Mouse (Mus musculus): ENCODE results near the gene Pou2af1.

Gene Pou2af1

DNA sequence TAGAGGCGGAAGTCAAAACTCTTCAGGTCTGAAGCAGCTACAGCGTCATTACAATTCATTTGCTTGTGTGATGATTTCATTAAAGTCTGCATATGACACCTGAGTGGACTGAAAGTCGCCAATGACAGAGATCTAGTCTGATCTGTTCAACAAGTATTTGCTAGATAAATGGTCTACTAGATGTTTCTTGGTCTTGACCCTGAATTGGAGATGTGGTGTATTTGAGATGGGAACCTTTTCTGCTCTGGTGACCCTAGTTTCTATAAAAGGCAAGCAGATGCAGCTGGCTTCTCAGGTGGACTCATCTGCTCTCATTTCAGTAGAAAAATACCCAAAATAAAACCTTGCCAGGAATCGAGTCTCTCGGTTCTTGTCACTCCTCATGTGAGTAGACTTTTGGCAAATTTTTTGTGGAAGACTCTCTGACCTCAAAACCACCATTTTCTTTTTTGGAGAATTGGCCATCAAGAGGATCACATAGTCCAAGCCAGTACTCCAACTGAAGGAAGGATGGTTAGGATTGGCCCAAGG lies 12.2 kb downstream of the Pou2af1 start:
- DNase-seq (ENCODE audit: low read depth, low spot score) = no peak

DNA sequence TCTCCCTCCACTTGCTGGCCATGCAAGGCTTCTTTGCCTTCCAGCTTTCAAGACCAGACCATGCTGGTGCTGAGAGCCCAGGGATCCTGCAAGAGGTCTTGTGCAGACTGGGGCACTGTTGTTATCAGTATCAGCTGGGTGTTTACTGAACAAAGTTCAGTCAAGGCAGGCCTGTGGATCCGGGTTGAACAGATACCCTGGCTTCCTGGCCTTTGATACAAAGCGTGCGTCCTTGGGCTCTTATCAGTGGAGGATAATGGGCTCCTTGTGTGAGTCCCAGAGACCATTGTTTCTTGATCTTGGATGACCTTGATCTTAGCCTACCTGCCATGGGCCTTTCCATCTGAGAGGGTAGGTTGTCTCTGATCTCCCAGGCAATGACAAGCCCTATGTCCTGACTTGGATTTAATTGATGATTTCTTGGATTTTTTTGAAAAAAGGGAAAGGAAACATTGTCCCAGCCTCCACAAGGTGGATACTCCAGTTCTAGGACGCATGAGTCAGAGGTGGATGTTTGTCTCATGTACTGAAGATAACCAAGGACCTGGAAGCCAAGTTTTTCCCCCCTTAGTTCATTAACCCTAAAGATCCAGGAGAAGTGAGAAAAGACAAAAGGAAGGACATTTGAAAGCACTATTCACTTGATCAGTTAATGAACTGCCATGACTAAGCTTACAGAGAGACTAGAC lies 17.3 kb downstream of the Pou2af1 start:
- DNase-seq (ENCODE audit: low read depth, low spot score) = no peak

DNA sequence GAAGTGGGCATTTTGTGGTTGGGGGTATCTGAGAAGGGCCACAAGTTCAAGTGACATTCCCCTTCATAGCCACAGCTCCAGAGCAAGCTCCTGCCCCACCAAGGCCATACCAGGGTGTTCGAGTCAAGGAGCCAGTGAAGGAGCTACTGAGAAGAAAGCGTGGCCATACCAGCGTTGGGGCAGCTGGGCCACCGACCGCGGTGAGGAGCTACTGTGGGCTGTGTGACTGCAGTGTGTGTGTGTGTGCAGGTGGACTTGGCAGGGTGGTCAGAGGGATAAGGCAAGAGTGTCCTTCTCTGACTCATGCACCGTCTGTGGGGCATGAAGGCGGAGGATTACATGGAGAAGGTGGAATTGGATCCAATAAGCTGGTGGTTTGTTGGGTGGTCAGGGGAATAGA lies 18.7 kb downstream of the Pou2af1 start:
- DNase-seq (ENCODE audit: low read depth, low spot score) = no peak

DNA sequence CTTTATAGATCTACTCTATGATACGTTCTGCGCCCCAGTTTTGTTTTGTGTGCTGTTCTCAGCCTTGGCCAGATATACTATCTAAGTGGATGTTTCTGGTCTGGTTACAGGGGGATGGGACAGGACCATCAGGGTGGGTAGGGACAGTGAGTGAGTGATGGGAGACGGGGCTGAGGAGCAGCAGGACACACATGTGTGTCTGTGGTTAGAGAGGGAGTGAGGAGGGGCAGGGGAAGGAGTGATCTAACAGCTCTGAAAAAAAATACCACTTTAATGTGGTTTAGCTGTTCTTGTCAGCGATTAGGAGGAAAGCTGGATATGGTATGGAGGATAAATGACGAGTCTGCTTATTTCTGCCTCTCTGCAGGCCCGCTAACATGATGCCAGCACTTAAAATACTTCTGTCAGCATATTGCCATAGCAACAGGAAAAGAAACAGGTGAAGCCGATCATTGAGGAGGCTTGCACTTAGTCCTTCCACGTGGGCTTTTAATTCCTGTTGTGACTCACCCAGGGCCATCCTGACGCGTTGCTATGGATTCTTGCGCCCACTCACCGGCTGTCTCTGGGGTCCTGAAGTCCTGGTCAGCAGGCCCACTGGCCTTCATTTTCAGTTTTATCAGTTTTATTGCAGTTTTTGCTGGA lies 25.4 kb downstream of the Pou2af1 start:
- DNase-seq (ENCODE audit: low read depth, low spot score) = no peak

DNA sequence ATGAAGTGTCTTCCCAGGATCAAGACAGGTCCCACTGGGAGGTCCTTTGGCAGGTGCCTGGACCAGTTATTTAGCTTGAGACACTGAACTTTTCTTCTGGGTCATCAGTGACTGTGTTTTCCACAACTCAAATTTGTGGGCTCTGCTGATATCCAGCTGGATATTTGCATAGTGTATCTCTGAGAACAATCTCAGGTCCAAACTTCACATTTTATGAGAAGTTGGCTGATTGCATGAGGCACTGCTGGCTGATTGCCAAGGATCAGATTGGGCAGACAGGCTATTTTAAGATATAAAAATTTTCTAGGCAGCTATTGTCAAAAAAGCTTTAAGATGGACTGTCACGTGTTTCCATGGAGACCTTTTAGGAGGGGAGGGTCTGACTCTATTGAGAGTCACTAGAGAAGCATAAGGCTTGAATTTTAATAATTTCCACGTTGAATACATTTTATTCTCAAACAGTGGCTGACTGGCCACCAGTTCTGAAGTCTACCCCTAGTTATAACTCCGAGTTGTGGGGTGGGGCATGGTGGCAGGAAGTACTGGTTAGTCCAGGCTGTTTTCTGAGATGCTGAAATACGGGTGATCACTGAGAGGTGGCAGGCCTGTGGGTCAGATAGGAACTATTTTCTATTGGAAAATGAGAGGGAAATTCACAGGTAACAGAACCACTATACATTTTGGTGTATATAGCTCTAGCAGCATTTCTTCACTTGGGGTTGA lies 43.4 kb downstream of the Pou2af1 start:
- DNase-seq (ENCODE audit: low read depth, low spot score) = no peak

DNA sequence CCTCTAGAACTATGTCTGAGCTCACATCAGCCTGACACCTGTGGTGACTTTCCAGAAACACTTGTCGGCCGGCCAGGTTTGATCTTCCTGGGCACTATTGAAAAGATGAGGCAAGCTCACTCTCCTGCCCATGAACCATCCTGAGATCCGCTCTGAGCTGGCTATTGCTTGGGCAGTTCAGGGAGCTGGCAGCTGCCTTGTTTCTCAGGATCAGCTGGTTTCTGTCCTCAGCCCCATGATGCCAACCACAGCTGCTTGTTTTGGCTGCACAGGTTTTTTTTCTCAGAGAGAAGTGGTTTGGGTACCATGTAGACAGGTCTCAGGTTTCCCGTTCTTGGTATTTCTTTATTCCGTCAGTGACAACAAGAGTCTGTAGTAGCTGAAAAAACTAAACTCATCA lies 44.9 kb downstream of the Pou2af1 start:
- DNase-seq (ENCODE audit: low read depth, low spot score) = no peak

DNA sequence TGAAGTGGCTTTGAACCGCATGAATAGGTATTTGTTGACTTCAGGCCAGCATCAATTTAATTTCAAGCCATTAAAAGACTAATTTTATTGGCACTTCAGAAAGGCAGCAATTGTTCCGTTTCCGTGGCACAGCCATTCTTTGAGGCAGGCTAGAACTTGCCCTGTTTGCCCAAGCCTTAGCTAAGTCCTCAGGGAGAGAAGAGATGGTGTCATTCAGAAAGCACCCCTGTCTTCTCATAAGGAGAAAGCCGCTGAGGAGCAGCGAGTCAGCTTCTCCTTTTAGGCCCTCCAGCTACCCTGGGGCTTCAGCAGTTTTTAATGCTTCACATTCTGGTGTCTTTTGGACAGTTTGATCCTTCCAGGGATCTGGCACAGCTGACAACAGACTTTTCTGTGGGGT lies 55.3 kb downstream of the Pou2af1 start:
- no peak for DNase-seq (ENCODE audit: low read depth, low spot score)

DNA sequence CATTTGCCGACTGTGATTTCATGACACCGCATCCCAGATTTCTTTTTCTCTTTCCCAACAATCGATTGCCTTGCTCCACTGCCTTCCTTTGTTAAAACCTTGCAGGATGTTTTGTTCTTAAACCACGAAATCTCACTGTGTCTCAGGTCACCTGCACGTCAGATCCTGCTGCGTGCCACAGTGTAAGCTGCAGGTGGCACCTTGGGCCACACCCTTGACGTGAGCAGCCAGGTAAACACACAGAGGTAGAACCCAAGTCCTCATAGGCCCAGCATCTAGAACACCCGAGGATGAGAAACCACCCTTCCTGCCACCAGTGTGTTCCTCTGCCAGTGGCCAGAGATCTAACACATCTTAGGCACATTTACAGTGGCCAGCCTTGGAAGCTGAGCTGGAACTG lies 57.6 kb downstream of the Pou2af1 start:
- DNase-seq (ENCODE audit: low read depth, low spot score) = no peak

DNA sequence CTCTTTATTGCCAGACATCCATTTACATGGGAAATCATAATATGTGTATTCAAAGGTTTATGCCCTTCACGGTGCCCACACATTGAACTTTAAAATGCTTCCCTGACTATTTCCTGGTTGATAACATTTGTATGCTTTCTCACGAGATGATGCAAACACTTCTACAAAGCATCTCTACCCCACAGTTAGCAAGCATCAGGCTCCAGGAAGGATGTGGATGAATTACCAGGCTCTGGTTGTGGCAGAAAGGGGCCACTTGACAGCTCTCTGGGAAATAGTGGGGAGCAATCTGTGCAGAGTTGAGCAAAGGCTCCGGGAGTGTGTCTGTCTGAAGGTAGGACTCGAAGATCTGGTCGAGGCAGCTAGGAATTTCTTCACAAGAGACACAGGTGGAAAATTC lies 58.6 kb downstream of the Pou2af1 start:
- no peak for DNase-seq (ENCODE audit: low read depth, low spot score)

DNA sequence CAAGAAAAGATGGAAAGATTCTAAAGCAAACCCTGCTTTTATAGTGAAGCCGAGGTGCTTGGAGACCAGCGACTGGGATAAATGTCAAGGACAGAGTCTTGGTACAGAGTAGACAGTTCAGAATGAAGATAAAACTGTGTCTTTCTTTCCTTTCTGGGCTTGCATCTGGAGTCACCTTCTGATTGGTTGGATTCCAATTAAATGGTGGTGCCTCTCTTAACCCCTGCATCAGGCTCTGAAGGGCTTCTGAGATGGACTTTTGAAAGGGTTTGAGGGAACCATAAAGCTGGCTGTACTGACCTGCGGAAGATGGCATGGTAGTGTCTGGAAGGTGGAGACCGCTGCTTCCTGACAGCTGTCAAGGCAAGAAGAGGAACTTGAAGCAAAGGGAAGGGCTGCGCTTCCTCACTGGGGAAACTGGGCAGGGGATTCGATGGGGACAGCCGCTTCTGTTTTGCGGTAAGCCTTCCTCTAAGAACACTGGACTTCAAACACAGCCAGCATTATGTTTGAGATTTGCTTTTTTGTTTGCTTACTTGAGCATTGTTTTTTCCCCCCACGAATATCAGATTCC lies 60.2 kb downstream of the Pou2af1 start:
- DNase-seq (ENCODE audit: low read depth, low spot score) = no peak

DNA sequence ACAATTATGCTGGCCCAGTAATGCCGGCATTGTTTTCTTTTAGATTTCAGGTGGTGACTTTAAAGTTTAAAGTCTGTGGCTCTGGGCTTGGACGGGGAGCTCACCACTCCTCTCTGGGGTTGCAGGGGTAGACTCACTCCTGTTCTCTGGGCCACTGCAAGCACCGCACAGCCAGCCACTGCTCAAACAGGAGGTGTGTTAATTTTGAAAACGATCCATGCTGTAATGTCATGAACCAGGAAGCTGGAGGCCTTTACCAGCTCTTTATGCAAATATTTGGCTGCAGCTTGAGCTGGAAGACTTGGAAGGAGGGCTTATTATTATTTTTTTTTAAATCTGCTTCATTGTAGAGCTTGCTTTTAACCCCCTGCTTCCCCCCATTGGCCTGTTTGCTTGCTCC lies 61.2 kb downstream of the Pou2af1 start:
- no peak for DNase-seq (ENCODE audit: low read depth, low spot score)

DNA sequence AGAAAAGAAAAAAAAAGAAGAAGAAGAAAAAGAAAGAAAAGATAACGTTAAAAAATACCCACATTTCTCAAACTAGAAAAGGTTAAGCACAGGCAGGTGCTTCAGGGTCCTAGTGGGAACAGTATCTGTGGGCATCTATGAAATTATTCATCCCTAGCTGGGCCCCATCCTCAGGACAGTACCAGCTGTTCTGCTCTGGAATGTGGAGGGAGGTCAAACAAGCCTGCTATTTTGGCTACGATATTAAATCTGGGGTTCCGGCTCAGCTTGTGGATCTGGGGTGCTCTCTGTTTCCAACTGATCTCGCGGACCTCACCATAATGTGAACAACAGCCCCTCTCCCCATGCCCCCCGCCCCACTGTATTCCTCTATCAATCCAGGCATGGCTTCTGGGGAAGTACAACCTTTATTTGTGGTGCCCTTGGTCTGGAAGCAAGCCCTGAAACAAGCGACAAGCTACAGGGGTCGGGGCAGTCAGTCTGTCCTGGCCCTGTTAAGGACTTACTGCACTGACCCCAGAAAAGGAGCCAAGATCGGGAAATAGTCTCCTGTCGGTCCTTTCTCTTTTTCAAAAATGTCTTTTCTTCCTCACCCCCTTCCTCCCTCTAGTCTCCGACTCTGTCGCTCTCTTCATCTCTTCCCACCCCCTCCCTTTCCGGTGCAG lies 64.5 kb downstream of the Pou2af1 start:
- no peak for DNase-seq (ENCODE audit: low read depth, low spot score)

DNA sequence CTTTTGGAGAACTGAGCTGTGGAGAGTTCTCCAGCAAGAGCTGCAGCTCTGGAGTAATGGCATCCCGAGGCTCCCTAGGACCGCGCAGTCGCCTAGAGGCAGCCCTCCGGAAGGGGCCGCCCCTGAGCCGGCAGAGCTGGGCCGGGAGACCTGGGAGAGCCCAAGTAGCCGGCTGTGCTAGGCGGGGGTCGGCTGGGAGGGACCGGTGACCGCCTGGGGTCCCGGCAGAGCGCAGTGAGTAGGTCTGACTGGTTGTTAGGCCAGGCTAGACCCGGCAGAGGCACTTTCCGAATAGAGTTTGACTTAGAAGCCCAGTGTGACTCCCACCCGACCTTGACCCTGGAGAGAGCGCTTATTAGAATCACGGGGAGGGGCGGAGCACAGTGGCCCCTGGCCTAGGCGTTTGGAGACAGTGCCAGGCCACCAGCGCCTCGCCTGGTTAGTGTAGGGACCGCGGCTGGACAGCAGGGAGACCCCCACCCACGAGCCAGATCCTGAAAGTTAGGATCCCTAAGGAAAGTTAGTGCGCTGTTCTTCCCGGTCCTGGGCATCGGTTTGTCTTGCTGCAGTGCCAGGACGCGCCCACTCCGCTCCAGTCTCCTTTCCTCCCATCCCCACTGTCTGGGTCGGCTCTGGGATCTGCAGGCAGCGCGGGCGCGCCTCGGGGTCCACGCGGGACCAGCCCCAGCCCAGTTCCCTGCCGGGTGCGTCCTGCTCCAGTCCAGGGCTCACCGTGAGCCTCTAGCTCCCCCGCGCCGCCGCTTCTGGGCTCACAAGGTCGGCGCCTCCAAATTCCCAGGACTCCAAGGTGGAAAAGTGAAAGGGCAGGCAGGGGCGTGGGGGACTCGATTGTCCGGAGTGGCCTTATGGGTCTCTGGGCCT lies 65.2 kb downstream of the Pou2af1 start, which contains the start of gene Colca2:
TSS of gene Colca2 (minus strand) at position 70 of the 882 bp plus-strand sequence.
- DNase-seq (ENCODE audit: low read depth, low spot score) = no peak

DNA sequence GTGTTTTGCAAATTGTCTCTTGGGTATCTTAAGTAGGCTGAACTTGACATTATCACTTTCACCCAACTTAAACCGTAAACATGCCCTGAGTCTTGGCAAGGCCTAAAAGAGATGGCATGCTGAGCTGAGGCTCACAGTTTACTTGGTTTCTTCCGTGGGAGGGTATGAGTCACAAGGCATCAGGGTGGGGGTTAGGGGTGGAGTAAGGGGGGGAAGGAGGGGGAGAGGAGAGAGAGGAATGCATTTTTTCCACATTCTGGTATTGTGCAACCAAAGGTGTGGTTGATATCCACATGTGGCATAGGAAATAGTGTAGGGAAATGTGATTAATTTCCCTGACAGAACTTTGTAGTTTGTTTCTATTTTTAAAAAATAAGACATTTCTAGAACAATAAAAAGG lies 72.6 kb downstream of the Pou2af1 start:
- no peak for DNase-seq (ENCODE audit: low read depth, low spot score)

All from retina, adult 2 months (tissue).